Mouse (Mus musculus): ENCODE data around the gene Odf3b. TPM values are rescaled to one million over a fixed set of nuclear protein-coding genes. Genes with fewer than 3 reads are reported as not detected.
A peak's percentile ranks its signal among the peaks of the same experiment; 100 is the strongest.

The Odf3b gene
- polyA plus RNA-seq, 1 experiment from 2014 or later: 0.46 TPM

- H3K36me3 ChIP-seq (replicated peaks): peaks cover 44% of the 10 kb centered on the region
- peak within 1 kb of the TSS; percentile 74 for H3K4me3 ChIP-seq
- peaks cover 53% of the 10 kb centered on the region for H3K4me1 ChIP-seq
- peaks cover 44% of the 10 kb centered on the region for H3K27me3 ChIP-seq (ENCODE audit: poor library complexity, severe bottlenecking)
- WGBS: under 1% methylated on average over 42 of the region's 42 CpGs
- H3K27ac ChIP-seq: peak within 1 kb of the TSS; percentile 95
- DNase-seq (ENCODE audit: extremely low spot score, low spot score): peak; percentile 97
- no peaks in the 10 kb centered on the region for H3K9me3 ChIP-seq
These were observed 5.3 kb downstream of the Odf3b start, which contains the start of gene Sco2 for GRCm38 (mm10) chr15:89373762-89374248. Gene Sco2, minus strand, starts transcription at chr15:89373846.

DNA sequence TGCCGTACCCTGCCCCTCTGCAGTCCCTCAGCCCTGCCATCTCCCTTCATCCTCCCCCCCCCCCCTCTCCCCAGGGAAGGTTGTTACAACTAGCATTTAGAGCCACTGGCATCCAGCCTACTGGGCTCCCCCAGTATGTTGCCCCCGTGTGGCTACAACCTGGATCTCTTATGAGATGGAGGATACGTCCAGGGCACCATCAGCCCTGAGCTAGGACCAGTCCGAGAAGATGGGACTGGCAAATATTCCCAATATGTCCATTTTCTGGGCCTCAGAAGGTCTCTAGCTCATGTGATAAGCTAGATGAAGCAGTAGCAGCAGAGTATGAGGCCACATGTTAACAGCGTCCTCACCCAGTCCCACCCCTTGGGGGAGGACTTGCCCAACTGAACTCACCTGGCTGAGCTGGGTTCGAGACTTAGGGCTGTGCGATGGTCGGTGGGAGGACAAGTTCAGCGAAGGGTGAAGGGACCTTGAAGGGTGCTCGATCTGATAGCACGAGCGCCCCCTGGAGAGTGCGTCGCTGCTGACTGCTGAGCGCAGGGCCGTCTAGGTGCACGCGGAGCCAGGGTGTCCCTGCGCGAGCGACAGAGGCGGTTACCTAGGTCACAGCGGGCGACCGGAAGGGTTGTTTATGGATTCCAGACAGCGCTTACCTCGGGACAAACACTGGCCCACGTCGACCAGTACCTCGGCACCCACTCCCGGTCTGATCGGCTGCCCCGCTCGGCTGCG lies 5.9 kb downstream of the Odf3b start:
- no peaks in the 10 kb centered on the region for H3K9me3 ChIP-seq
- peak overlapping the region; percentile 95 for H3K27ac ChIP-seq
- H3K36me3 ChIP-seq (replicated peaks): peaks cover 50% of the 10 kb centered on the region
- H3K4me1 ChIP-seq: peaks cover 46% of the 10 kb centered on the region
- WGBS: 3% methylated on average over 35 of the region's 35 CpGs
- DNase-seq (ENCODE audit: extremely low spot score, low spot score): peak; percentile 72
- H3K27me3 ChIP-seq (ENCODE audit: poor library complexity, severe bottlenecking): peaks cover 38% of the 10 kb centered on the region
- peak overlapping the region; percentile 74 for H3K4me3 ChIP-seq

GRCm38 (mm10) chr15:89372536-89372935 lies 6.5 kb downstream of the Odf3b start:
- Histone ChIP-seq H3K4me1 (peaks cover 40% of the 10 kb centered on the region), H3K27me3 (ENCODE audit: poor library complexity, severe bottlenecking) (peaks cover 31% of the 10 kb centered on the region), H3K9me3 (no peaks in the 10 kb centered on the region), H3K4me3 (peak overlapping the region; percentile 74), H3K36me3 (replicated peaks) (peaks cover 56% of the 10 kb centered on the region), H3K27ac (0 out of 2 replicates have a peak overlapping the region, but pooled peaks have one; percentile 95)
- WGBS: 89% methylated on average over 7 of the region's 7 CpGs
- DNase-seq (ENCODE audit: extremely low spot score, low spot score): no peak

DNA sequence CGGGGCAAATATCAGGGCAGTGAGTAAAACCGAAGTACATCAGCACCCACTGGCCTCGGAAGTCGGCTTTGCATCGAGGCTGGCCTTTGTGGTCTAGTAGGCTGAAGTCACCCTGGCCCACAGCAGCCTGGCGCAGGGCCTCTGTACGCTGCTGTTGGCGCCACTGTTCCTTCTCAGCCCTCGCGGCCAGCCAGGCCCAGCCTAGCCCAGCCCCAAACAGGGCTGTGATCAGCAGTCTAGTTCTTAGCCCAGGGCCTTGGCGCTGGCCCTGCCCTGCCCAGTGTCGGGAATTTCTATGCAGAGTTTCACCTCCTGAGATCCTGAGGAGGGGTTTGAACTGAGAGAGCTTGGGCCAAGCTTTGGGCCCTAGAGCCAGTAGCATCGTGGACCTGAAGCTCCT lies 7.0 kb downstream of the Odf3b start:
- 89% methylated on average over 13 of the region's 13 CpGs for WGBS
- peaks cover 61% of the 10 kb centered on the region for H3K36me3 ChIP-seq (replicated peaks)

DNA sequence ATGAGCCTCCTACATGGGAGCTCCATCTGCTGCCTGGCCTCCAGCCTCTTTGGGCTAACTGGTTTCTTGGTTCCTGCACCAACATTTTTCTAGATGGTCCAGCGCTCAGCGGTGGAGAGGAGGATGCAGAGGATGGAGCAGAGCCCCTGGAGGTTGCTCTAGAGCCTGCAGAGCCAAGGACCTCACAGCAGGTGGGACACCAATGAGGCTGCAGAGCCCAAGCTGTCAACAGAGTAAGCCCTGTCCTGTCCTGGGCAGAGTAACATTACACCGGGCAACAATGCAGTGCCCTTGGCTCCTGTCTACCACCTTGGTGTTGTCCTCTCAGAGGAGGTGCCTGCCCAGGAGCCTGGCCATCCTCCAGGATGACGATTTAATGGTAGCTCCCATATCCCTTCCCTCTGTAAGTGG lies 13.9 kb downstream of the Odf3b start:
- Histone ChIP-seq H3K4me3 (no peak overlapping the region), H3K27ac (no peak overlapping the region), H3K4me1 (no peaks in the 10 kb centered on the region), H3K9me3 (no peaks in the 10 kb centered on the region), H3K27me3 (ENCODE audit: poor library complexity, severe bottlenecking) (no peaks in the 10 kb centered on the region), H3K36me3 (replicated peaks) (peaks cover 100% of the 10 kb centered on the region)
- DNase-seq (ENCODE audit: extremely low spot score, low spot score): no peak
- WGBS: 89% methylated on average over 4 of the region's 4 CpGs

More for the DNA sequence above, 7.0 kb downstream of the Odf3b start:
- DNase-seq (ENCODE audit: extremely low spot score, low spot score): no peak
- peaks cover 35% of the 10 kb centered on the region for H3K4me1 ChIP-seq
- no peaks in the 10 kb centered on the region for H3K9me3 ChIP-seq
- peaks cover 26% of the 10 kb centered on the region for H3K27me3 ChIP-seq (ENCODE audit: poor library complexity, severe bottlenecking)
- peak overlapping the region; percentile 74; the same call in 1 of the 2 replicates for H3K4me3 ChIP-seq
- no peak overlapping the region for H3K27ac ChIP-seq

GRCm38 (mm10) chr15:89363051-89363450 lies 16.0 kb downstream of the Odf3b start:
- Histone ChIP-seq H3K36me3 (replicated peaks) (peaks cover 99% of the 10 kb centered on the region), H3K4me1 (peaks cover 4% of the 10 kb centered on the region; the same call in 1 of the 2 replicates), H3K9me3 (no peaks in the 10 kb centered on the region), H3K27ac (no peak overlapping the region), H3K4me3 (no peak overlapping the region), H3K27me3 (ENCODE audit: poor library complexity, severe bottlenecking) (no peaks in the 10 kb centered on the region)
- 96% methylated on average over 7 of the region's 7 CpGs for WGBS
- no peak for DNase-seq (ENCODE audit: extremely low spot score, low spot score)

GRCm38 (mm10) chr15:89358784-89359183 lies 20.3 kb downstream of the Odf3b start:
- no peak overlapping the region for H3K4me3 ChIP-seq
- 88% methylated on average over 3 of the region's 3 CpGs for WGBS
- no peak for DNase-seq (ENCODE audit: extremely low spot score, low spot score)
- H3K27me3 ChIP-seq (ENCODE audit: poor library complexity, severe bottlenecking): no peaks in the 10 kb centered on the region
- no peaks in the 10 kb centered on the region for H3K9me3 ChIP-seq
- peaks cover 33% of the 10 kb centered on the region for H3K4me1 ChIP-seq
- H3K36me3 ChIP-seq (replicated peaks): peaks cover 64% of the 10 kb centered on the region
- H3K27ac ChIP-seq: no peak overlapping the region

DNA sequence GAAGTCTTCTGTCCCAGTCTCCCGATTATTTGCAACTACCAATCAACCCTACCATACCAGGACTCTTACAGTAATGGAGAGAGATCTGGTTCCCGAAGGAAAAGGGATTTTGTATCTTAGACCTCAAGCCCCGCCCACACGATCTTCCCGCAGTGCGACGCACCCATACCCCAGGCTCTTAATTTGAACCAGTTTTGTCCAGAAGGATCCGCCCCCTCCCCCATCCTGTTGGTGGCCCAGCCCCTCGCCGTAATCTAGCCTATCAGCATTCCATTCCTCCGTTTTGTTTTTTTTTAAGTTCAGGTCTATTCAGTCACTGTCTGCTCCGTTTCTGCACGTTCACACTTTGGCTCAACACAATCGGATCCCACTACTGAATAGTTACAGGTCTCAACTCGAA lies 22.7 kb downstream of the Odf3b start:
- DNase-seq (ENCODE audit: extremely low spot score, low spot score): peak; percentile 87
- Histone ChIP-seq H3K36me3 (replicated peaks) (peaks cover 64% of the 10 kb centered on the region), H3K4me3 (peak overlapping the region; percentile 69), H3K4me1 (peaks cover 35% of the 10 kb centered on the region), H3K9me3 (no peaks in the 10 kb centered on the region), H3K27me3 (ENCODE audit: poor library complexity, severe bottlenecking) (no peaks in the 10 kb centered on the region), H3K27ac (peak overlapping the region; percentile 95)
- under 1% methylated on average over 15 of the region's 15 CpGs for WGBS

GRCm38 (mm10) chr15:89355241-89356187 lies 23.6 kb downstream of the Odf3b start, which contains the start of the genes Lmf2 and Ncaph2:
Gene Lmf2, minus strand, starts transcription at chr15:89355659.
Gene Ncaph2, plus strand, starts transcription at chr15:89355719.
- Histone ChIP-seq H3K4me1 (peaks cover 35% of the 10 kb centered on the region), H3K36me3 (replicated peaks) (peaks cover 64% of the 10 kb centered on the region), H3K27me3 (ENCODE audit: poor library complexity, severe bottlenecking) (no peaks in the 10 kb centered on the region), H3K9me3 (no peaks in the 10 kb centered on the region), H3K4me3 (peak within 1 kb of the TSS; percentile 69), H3K27ac (peak within 1 kb of the TSS; percentile 95)
- under 1% methylated on average over 64 of the region's 64 CpGs for WGBS
- peak; percentile 98 for DNase-seq (ENCODE audit: extremely low spot score, low spot score)

DNA sequence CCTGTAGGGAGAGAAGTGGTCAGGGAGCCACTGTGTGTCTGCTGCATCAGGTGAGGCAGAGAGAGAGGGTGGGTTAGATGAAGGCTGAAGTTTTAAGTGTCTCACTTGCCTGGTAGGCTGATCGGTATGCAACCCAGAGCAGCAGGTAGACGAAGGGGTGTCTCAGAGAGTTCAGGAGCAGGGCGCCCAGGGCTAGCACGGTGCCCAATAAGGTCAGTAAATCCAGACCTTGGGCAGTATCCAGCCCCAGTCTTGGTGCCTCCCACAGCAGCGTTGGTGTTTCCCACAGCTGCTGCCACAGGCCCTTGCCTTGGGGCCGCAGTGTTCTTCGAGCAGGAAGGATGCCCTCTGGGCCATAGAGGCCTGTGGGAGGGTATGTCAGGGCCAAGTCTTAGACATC lies 24.6 kb downstream of the Odf3b start:
- H3K4me1 ChIP-seq: peaks cover 35% of the 10 kb centered on the region
- peak overlapping the region; percentile 95 for H3K27ac ChIP-seq
- no peaks in the 10 kb centered on the region for H3K27me3 ChIP-seq (ENCODE audit: poor library complexity, severe bottlenecking)
- no peaks in the 10 kb centered on the region for H3K9me3 ChIP-seq
- H3K36me3 ChIP-seq (replicated peaks): peaks cover 63% of the 10 kb centered on the region
- DNase-seq (ENCODE audit: extremely low spot score, low spot score): no peak
- WGBS: 86% methylated on average over 7 of the region's 7 CpGs
- peak overlapping the region; percentile 69 for H3K4me3 ChIP-seq

GRCm38 (mm10) chr15:89353837-89354236 lies 25.2 kb downstream of the Odf3b start:
- no peaks in the 10 kb centered on the region for H3K9me3 ChIP-seq
- WGBS: 96% methylated on average over 16 of the region's 16 CpGs
- H3K27ac ChIP-seq: peak overlapping the region; percentile 95; the same call in 1 of the 2 replicates
- peaks cover 58% of the 10 kb centered on the region for H3K36me3 ChIP-seq (replicated peaks)
- no peaks in the 10 kb centered on the region for H3K27me3 ChIP-seq (ENCODE audit: poor library complexity, severe bottlenecking)
- peaks cover 35% of the 10 kb centered on the region for H3K4me1 ChIP-seq
- peak overlapping the region; percentile 69 for H3K4me3 ChIP-seq
- DNase-seq (ENCODE audit: extremely low spot score, low spot score): no peak

- no peak for DNase-seq (ENCODE audit: extremely low spot score, low spot score)
- Histone ChIP-seq H3K27ac (no peak overlapping the region), H3K9me3 (no peaks in the 10 kb centered on the region), H3K4me3 (no peak overlapping the region), H3K4me1 (peaks cover 30% of the 10 kb centered on the region), H3K27me3 (ENCODE audit: poor library complexity, severe bottlenecking) (no peaks in the 10 kb centered on the region), H3K36me3 (replicated peaks) (peaks cover 51% of the 10 kb centered on the region)
- WGBS: 94% methylated on average over 12 of the region's 12 CpGs
These were observed 26.3 kb downstream of the Odf3b start for GRCm38 (mm10) chr15:89352795-89353194.
